Mouse (Mus musculus) liver, postnatal 0 days (tissue): ENCODE measurements around the gene Casp8ap2.

ENCODE experiments used
- CTCF ChIP-seq: sonication (generic); IDR thresholded peaks from 2 replicates; pipeline ENCODE4 v1.5.1; 2016; ENCODE audit warnings: antibody characterized with exemption, low read depth
- EP300 ChIP-seq: IDR thresholded peaks from 2 replicates; pipeline ENCODE4 v1.6.1; 2016; ENCODE audit warnings: antibody characterized with exemption, low read depth, mild to moderate bottlenecking

- TF ChIP-seq CTCF (no peak), EP300 (no peak)
These were observed 50.6 kb downstream of the Casp8ap2 start for GRCm38 (mm10) chr4:32665843-32666242.
